Mouse (Mus musculus): Measurements from ENCODE around the gene Ube2e2. TPM values are rescaled to one million over a fixed set of nuclear protein-coding genes. Genes with fewer than 3 reads are reported as not detected.

Gene Ube2e2
- polyA plus RNA-seq, 1 experiment, result not detected

DNA sequence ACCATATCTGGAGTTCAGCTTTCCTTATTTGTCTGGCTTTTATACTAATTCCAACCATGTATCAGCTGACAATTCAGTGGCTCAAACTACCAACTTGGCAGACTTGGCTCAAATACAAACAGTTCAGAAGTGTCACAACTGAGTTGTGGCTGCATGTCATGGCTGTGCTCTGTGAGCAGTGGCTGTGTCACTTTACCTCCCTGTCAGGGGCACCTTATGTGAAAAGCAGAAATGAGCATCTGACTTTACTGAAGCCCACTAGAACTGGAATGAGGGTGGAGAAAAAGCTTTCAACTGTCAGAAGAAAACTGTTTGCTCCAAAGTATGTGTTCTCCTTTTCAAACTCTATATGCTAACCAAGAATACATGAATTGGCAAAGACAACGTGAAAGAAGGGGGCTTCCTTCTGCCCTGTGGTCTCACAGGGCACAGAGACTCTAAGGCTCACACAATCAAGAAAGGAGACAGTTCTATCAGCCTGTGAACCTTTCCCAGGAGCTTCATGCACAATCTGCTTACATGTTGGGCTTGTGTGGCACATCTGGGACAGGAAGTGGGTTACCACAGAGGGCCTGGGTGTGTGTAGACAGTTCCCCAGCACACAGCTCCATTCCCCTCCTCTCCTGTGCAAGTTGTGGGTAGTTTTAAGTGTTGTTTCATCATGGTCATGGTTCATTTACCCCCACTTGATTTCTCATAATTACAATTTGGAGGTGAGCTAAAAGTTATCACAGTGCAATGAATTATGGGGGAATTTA, 228.6 kb downstream of the Ube2e2 start:
- no peaks in the 10 kb centered on the region for H3K4me1 ChIP-seq (ENCODE audit: control insufficient read depth, insufficient read depth, low read length)
- H3K27ac ChIP-seq (ENCODE audit: insufficient read depth, low read depth, low read length), result no peak overlapping the region
- TF ChIP-seq POLR2A (IDR thresholded peaks at IDR 0.05; ENCODE audit: insufficient read depth, low read depth, low read length) (no peak), CTCF (IDR thresholded peaks at IDR 0.05; ENCODE audit: insufficient read depth, low read depth, low read length) (no peak)
- WGBS, result 58% methylated on average over 1 of the region's 1 CpGs
- no peak overlapping the region for H3K4me3 ChIP-seq (ENCODE audit: insufficient read depth, low read depth, low read length)

DNA sequence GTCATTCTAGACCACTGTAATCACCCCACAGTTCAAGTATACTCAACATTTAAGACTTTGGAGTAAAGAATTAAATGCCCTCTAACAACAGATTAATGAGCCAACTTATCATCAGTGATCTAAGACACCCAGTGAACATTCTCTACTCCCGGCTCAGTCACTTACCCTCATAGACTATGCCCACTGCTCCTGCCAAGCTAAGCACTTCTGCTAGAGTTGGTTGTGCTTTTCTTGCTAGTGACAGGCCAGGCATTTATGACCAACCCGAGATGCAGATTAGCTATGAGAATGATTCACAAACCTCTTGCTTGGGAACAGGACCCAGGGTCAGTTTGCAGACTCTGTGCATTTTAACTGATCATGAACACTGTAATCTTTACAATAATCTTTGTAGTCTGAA, 230.4 kb downstream of the Ube2e2 start:
- Histone ChIP-seq H3K27ac (ENCODE audit: insufficient read depth, low read depth, low read length) (no peak overlapping the region), H3K4me3 (ENCODE audit: insufficient read depth, low read depth, low read length) (no peak overlapping the region), H3K4me1 (ENCODE audit: control insufficient read depth, insufficient read depth, low read length) (no peaks in the 10 kb centered on the region)
- WGBS, result 66% methylated on average over 2 of the region's 2 CpGs
- TF ChIP-seq CTCF (IDR thresholded peaks at IDR 0.05; ENCODE audit: insufficient read depth, low read depth, low read length), result no peak

DNA sequence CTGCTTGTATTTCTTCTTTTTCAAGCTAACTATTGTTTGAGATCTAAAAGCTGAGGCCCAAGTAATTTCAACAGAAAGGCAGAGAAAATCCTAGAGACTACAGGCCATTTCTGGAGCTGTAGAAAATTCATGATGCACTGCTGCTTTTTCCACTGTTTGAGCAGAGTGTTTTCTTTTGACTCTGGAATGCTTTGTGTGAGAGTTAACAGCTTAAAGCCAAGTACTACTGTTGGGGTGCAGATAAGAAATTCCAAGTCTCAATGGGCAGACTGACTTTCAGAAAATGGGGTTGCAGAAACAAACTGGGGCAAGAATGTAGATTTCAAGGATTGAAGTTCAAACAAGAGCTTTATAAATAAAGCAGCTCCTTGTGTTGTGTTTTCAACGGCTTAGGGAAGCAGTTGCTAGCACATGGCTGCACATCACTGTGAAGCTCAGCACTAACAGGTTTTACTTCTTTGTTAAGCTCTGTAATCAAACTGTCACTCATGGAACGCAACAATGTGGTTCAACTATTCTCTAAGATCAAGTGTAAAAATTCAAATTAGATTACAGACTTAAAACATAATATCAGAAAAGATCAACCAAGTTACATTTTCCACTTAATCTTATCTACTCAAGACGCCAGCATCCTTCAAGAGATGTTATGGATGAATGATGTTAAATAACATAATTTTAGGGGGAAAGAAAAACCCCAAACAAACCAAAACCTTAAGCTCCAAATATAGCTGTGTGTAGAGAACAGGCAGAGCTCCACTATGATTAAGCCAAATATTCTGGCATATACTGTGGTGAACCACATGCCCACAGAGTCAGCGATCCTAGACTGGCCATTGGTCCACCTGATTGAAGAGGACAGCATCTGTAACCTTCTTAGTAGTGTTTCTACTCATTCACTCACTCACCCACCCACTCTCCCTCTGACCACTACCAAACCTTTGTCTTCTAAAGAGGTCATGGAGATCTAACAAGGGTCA, 236.0 kb downstream of the Ube2e2 start:
- Histone ChIP-seq H3K27ac (ENCODE audit: insufficient read depth, low read depth, low read length) (no peak overlapping the region), H3K4me1 (ENCODE audit: control insufficient read depth, insufficient read depth, low read length) (no peaks in the 10 kb centered on the region), H3K4me3 (ENCODE audit: insufficient read depth, low read depth, low read length) (no peak overlapping the region)
- TF ChIP-seq POLR2A (IDR thresholded peaks at IDR 0.05; ENCODE audit: insufficient read depth, low read depth, low read length) (no peak), CTCF (IDR thresholded peaks at IDR 0.05; ENCODE audit: insufficient read depth, low read depth, low read length) (no peak)
- WGBS, result 46% methylated on average over 4 of the region's 4 CpGs

DNA sequence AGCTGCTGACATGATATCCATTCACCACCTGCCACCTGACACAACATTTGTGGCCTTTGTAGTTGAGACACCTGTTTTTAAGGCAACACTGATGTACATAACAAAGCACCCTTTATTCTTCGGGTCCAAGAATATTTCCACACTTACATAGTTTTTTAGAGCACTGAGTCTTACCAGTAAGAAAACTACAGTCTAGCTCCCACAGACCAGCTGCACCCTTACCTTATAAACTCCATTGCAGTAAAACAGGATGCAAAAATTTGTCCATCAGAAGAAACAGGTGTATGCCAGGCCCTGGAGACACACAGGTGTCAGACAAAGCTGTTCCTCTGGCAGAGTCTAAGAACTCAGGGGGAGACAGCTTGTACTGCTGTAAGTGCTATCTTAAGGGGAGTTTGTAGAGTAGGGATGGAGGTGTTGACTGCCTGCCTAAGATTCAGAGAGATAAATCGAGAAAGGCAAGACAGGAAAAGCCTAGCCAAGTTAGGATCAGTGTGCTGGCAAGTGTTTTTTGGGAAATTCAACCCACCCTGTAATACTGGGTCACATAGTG, 244.9 kb downstream of the Ube2e2 start:
- 62% methylated on average over 2 of the region's 2 CpGs for whole genome bisulfite sequencing
- TF ChIP-seq POLR2A (IDR thresholded peaks at IDR 0.05; ENCODE audit: insufficient read depth, low read depth, low read length), result no peak
- TF ChIP-seq CTCF (IDR thresholded peaks at IDR 0.05; ENCODE audit: insufficient read depth, low read depth, low read length), result no peak

DNA sequence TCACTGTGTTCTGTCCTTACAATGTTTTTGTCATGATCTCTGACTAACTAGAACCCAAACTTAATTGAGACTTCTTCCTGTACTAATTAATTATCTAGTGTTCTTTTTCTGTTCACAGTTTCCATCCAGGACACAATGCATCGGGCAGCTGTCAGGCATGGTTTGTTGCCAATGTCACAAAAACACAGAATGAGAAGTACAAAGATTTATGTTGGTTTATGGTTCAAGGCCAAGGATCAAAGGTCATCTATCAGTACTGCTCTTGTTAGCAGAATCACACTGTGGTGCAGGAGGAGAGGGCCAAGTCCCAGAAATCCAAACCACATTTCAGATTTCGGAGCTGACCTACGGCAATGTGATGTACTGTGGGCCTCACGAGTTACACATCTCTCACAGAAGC, 252.4 kb downstream of the Ube2e2 start:
- WGBS, result 91% methylated on average over 4 of the region's 4 CpGs
- no peak overlapping the region for H3K27ac ChIP-seq (ENCODE audit: insufficient read depth, low read depth, low read length)
- no peaks in the 10 kb centered on the region for H3K4me1 ChIP-seq (ENCODE audit: control insufficient read depth, insufficient read depth, low read length)
- no peak overlapping the region for H3K4me3 ChIP-seq (ENCODE audit: insufficient read depth, low read depth, low read length)
- TF ChIP-seq POLR2A (IDR thresholded peaks at IDR 0.05; ENCODE audit: insufficient read depth, low read depth, low read length) (no peak), CTCF (IDR thresholded peaks at IDR 0.05; ENCODE audit: insufficient read depth, low read depth, low read length) (no peak)

More for the DNA sequence above, 244.9 kb downstream of the Ube2e2 start:
- H3K4me3 ChIP-seq (ENCODE audit: insufficient read depth, low read depth, low read length), result no peak overlapping the region
- no peaks in the 10 kb centered on the region for H3K4me1 ChIP-seq (ENCODE audit: control insufficient read depth, insufficient read depth, low read length)
- H3K27ac ChIP-seq (ENCODE audit: insufficient read depth, low read depth, low read length), result no peak overlapping the region

DNA sequence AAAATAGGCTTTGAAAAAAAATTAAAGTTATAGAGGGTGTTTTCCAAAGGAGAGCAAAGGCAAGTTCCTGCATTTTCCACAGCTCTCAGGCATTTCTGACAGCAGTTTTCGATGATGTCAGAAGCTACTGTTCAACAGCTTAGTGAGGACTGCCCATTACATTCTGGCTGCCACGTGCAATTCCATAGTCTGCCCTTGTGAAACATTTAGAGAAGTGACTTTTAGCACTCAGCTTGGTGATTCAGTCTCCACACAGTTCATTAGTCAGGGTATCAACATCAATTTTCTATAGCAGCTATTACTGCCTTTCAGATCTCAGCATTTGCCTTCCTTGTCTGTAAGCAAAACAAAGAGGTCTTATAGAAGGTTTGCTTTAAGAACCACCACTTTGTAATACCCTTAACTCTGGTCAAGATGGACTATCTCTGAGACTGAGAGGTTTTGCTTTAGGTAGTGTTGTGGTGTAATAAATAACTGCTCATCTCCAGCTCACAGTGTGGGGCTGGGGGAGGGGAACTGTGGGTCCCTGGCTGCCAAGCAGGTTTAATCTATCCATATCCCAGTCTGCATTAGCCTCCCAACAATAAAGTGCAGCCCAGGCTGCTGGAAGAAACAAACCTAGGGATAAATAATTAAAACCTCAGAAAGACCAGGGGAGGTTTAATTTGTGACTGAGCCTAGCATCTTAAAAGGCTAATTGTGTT, 255.2 kb downstream of the Ube2e2 start:
- TF ChIP-seq POLR2A (IDR thresholded peaks at IDR 0.05; ENCODE audit: insufficient read depth, low read depth, low read length), result no peak
- Histone ChIP-seq H3K4me1 (ENCODE audit: control insufficient read depth, insufficient read depth, low read length) (no peaks in the 10 kb centered on the region), H3K4me3 (ENCODE audit: insufficient read depth, low read depth, low read length) (no peak overlapping the region), H3K27ac (ENCODE audit: insufficient read depth, low read depth, low read length) (no peak overlapping the region)
- 53% methylated on average over 2 of the region's 2 CpGs for WGBS

DNA sequence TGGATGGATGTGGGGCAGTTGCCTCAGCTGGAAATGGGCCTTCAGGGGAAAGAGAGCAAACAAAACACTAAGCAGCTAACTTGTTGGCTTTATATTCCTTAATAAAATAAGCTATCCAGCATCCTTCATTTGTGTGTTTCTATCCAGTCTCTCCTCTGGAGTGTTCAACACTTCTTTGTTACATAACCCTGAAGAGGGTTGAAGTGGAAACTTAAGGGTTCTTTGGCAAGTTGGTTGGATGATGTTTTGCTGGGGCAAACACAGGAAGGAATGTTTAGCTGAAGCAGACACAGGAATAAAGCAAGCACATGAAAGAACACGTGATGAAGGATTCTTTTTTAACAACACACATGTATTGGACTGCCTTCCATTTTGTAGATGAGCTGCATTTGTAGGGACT, 256.3 kb downstream of the Ube2e2 start:
- Histone ChIP-seq H3K4me3 (ENCODE audit: insufficient read depth, low read depth, low read length) (no peak overlapping the region), H3K27ac (ENCODE audit: insufficient read depth, low read depth, low read length) (no peak overlapping the region), H3K4me1 (ENCODE audit: control insufficient read depth, insufficient read depth, low read length) (peaks cover under 1% of the 10 kb centered on the region; the same call in 1 of the 2 replicates)
- WGBS, result 94% methylated on average over 1 of the region's 1 CpGs
- no peak for TF ChIP-seq CTCF (IDR thresholded peaks at IDR 0.05; ENCODE audit: insufficient read depth, low read depth, low read length)

DNA sequence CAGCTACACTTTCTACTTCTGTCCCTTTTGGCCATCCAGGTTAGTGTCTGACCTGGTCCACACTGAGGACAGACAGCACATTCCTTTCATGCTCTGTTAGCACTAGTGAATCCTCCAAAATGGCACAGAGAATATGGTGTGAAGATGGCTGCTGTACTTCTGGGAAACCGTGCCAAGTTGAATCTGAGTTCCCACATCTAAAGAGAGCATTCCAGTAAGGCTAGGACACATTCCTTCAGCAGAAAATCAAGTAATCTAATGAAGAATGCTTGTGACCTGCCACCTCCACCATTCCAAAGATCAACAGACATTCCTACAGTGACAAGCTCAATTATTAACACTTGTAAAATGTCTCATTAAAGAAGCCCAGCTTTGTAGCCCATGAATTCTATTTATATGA, 265.9 kb downstream of the Ube2e2 start:
- no peak overlapping the region for H3K27ac ChIP-seq (ENCODE audit: insufficient read depth, low read depth, low read length)
- TF ChIP-seq POLR2A (IDR thresholded peaks at IDR 0.05; ENCODE audit: insufficient read depth, low read depth, low read length) (no peak), CTCF (IDR thresholded peaks at IDR 0.05; ENCODE audit: insufficient read depth, low read depth, low read length) (no peak)
- H3K4me1 ChIP-seq (ENCODE audit: control insufficient read depth, insufficient read depth, low read length), result peaks cover 2% of the 10 kb centered on the region; the same call in 1 of the 2 replicates
- WGBS, result 89% methylated on average over 1 of the region's 1 CpGs
- no peak overlapping the region for H3K4me3 ChIP-seq (ENCODE audit: insufficient read depth, low read depth, low read length)

All from olfactory bulb, adult 2 months (tissue).